Mouse (Mus musculus) spleen, adult 2 months (tissue): ENCODE results near the gene Cxcr6. TPM values are rescaled to one million over a fixed set of nuclear protein-coding genes. Genes with fewer than 3 reads are reported as not detected.
A peak's percentile ranks its signal among the peaks of the same experiment; 100 is the strongest.

ENCODE experiments used
- DNase-seq, 2 experiments: peaks; one replicate each; pipeline versions ENCODE4 v3.0.0 to v3.0.0-alpha.2; 2012 to 2021; ENCODE audit warnings: low spot score in 2 of 2, low read depth in 1 of 2
- H3K27ac ChIP-seq: fragments of 200-500 bp; 2 replicates; pipeline ENCODE4 v1.5.1; 2012; ENCODE audit warnings: low read length, inconsistent platforms; ENCODE audit not compliant: insufficient read depth
- H3K27me3 ChIP-seq: fragments of 200-500 bp; 2 replicates; pipeline ENCODE4 v1.6.1; 2012; ENCODE audit warnings: mild to moderate bottlenecking, moderate library complexity, low read length, inconsistent platforms; ENCODE audit not compliant: control insufficient read depth, insufficient read depth
- H3K36me3 ChIP-seq: fragments of 200-500 bp; 2 replicates; pipeline ENCODE4 v1.6.1; 2012; ENCODE audit warnings: mild to moderate bottlenecking, low read length, inconsistent platforms; ENCODE audit not compliant: control insufficient read depth, insufficient read depth
- H3K4me1 ChIP-seq: fragments of 200-500 bp; 2 replicates; pipeline ENCODE4 v1.6.1; 2011; ENCODE audit warnings: inconsistent platforms; ENCODE audit not compliant: control insufficient read depth, insufficient read depth, insufficient read length
- H3K4me3 ChIP-seq: fragments of 200-500 bp; 2 replicates; pipeline ENCODE4 v1.5.1; 2011; ENCODE audit warnings: mild to moderate bottlenecking, inconsistent platforms; ENCODE audit not compliant: insufficient read depth, insufficient read length; ENCODE audit errors: extremely low read depth
- CTCF ChIP-seq: fragments of 200-500 bp; IDR thresholded peaks from 2 replicates; pipeline ENCODE4 v1.5.1; 2011; ENCODE audit warnings: mild to moderate bottlenecking, inconsistent platforms; ENCODE audit not compliant: insufficient read depth, insufficient read length, insufficient replicate concordance; ENCODE audit errors: extremely low read depth
- POLR2A ChIP-seq: fragments of 200-500 bp; IDR thresholded peaks from 2 replicates; pipeline ENCODE4 v1.6.1; 2011; ENCODE audit warnings: low read depth, low read length, inconsistent platforms
- whole genome bisulfite sequencing: fragments of 180-500 bp; shearing (Covaris S2); methylation state at CpG from one replicate; pipeline ENCODE4 v1.1.7; 2018; 5-methylcytosine and 5-hydroxymethylcytosine counted together
- polyA plus RNA-seq: library from polyadenylated mRNA; depleted of rRNA; stranded (reverse); fragments of >200 nt; gene quantifications from 2 replicates; pipeline ENCODE4 v1.2.3, GENCODE M21; 2012; rRNA removed

The Cxcr6 gene
- 4.2 and 5.2 TPM in 2 replicates for polyA plus RNA-seq

GRCm38 (mm10) chr9:123806267-123806666, at the start of gene Cxcr6:
Gene Cxcr6, plus strand, starts transcription at chr9:123806475.
- DNase-seq, result peak in 1 of 2 experiments; percentile 47
- H3K27ac ChIP-seq, result no peak within 1 kb of the TSS
- H3K4me1 ChIP-seq, result no peaks in the 10 kb centered on the region
- no peak for TF ChIP-seq POLR2A
- TF ChIP-seq CTCF, result no peak
- no peak within 1 kb of the TSS; the same call in 1 of the 2 replicates for H3K4me3 ChIP-seq
- peaks cover 9% of the 10 kb centered on the region for H3K36me3 ChIP-seq
- WGBS, result 74% methylated on average over 5 of the region's 5 CpGs
- H3K27me3 ChIP-seq, result no peaks in the 10 kb centered on the region

- Histone ChIP-seq H3K27me3 (no peaks in the 10 kb centered on the region), H3K4me3 (no peak overlapping the region), H3K27ac (no peak overlapping the region; the same call in 1 of the 2 replicates), H3K36me3 (no peaks in the 10 kb centered on the region), H3K4me1 (peaks cover 12% of the 10 kb centered on the region; the same call in 1 of the 2 replicates)
- 37% methylated on average over 3 of the region's 3 CpGs for WGBS
- DNase-seq, result peak in 1 of 2 experiments; percentile 9
- TF ChIP-seq POLR2A, result no peak
- no peak for TF ChIP-seq CTCF
Measured at GRCm38 (mm10) chr9:123756752-123757151, 49.5 kb upstream of the Cxcr6 start.

GRCm38 (mm10) chr9:123757326-123757725, 48.9 kb upstream of the Cxcr6 start:
- TF ChIP-seq CTCF (no peak), POLR2A (no peak)
- DNase-seq, result no peak
- Histone ChIP-seq H3K27ac (no peak overlapping the region), H3K4me1 (peaks cover 14% of the 10 kb centered on the region; the same call in 1 of the 2 replicates), H3K27me3 (no peaks in the 10 kb centered on the region), H3K4me3 (no peak overlapping the region), H3K36me3 (no peaks in the 10 kb centered on the region)
- WGBS, result 64% methylated on average over 2 of the region's 2 CpGs

- Histone ChIP-seq H3K27ac (no peak overlapping the region), H3K27me3 (no peaks in the 10 kb centered on the region), H3K4me1 (peaks cover 14% of the 10 kb centered on the region; the same call in 1 of the 2 replicates), H3K36me3 (no peaks in the 10 kb centered on the region), H3K4me3 (no peak overlapping the region)
- WGBS, result 90% methylated on average over 1 of the region's 1 CpGs
- no peak for DNase-seq
- TF ChIP-seq POLR2A (no peak), CTCF (no peak)
Measured at GRCm38 (mm10) chr9:123758156-123758555, 48.1 kb upstream of the Cxcr6 start.

GRCm38 (mm10) chr9:123758645-123759044, 47.6 kb upstream of the Cxcr6 start:
- H3K4me1 ChIP-seq, result peaks cover 16% of the 10 kb centered on the region; the same call in 1 of the 2 replicates
- H3K27ac ChIP-seq, result no peak overlapping the region
- H3K27me3 ChIP-seq, result no peaks in the 10 kb centered on the region
- H3K36me3 ChIP-seq, result no peaks in the 10 kb centered on the region
- TF ChIP-seq CTCF (no peak), POLR2A (no peak)
- DNase-seq, result no peak
- H3K4me3 ChIP-seq, result no peak overlapping the region
- WGBS, result 64% methylated on average over 4 of the region's 4 CpGs

GRCm38 (mm10) chr9:123760806-123761205, 45.5 kb upstream of the Cxcr6 start:
- Histone ChIP-seq H3K4me3 (no peak overlapping the region), H3K36me3 (no peaks in the 10 kb centered on the region), H3K27ac (0 out of 2 replicates have a peak overlapping the region, but pooled peaks have one; percentile 16), H3K4me1 (peaks cover 14% of the 10 kb centered on the region; the same call in 1 of the 2 replicates), H3K27me3 (no peaks in the 10 kb centered on the region)
- WGBS, result 40% methylated on average over 3 of the region's 3 CpGs
- TF ChIP-seq CTCF (no peak), POLR2A (no peak)
- DNase-seq, result no peak

- 22% methylated on average over 4 of the region's 4 CpGs for WGBS
- peak; percentile 43 to 60 for DNase-seq
Measured at GRCm38 (mm10) chr9:123762886-123763285, 43.4 kb upstream of the Cxcr6 start.

More at GRCm38 (mm10) chr9:123762886-123763285, 43.4 kb upstream of the Cxcr6 start:
- Histone ChIP-seq H3K36me3 (no peaks in the 10 kb centered on the region), H3K4me3 (peak overlapping the region; percentile 49; the same call in 1 of the 2 replicates), H3K4me1 (peaks cover 10% of the 10 kb centered on the region; the same call in 1 of the 2 replicates), H3K27ac (peak overlapping the region; percentile 83), H3K27me3 (no peaks in the 10 kb centered on the region)
- no peak for TF ChIP-seq POLR2A
- TF ChIP-seq CTCF, result no peak
